Mouse (Mus musculus) myocyte (in vitro differentiated cells): ENCODE measurements around the gene Ppara. TPM values are rescaled to one million over a fixed set of nuclear protein-coding genes. Genes with fewer than 3 reads are reported as not detected.

ENCODE experiments used
- H3K27me3 ChIP-seq: one replicate; pipeline ENCODE4 v1.6.1; 2011; ENCODE audit not compliant: control insufficient read depth, insufficient read depth, insufficient read length
- H3K36me3 ChIP-seq: one replicate; pipeline ENCODE4 v1.6.1; 2011; ENCODE audit not compliant: control insufficient read depth, insufficient read depth
- H3K4me2 ChIP-seq: one replicate; pipeline ENCODE4 v1.6.1; 2011; ENCODE audit warnings: low read depth, control low read depth
- H3K4me3 ChIP-seq: one replicate; pipeline ENCODE4 v1.5.1; 2011; ENCODE audit warnings: mild to moderate bottlenecking, control low read depth, moderate library complexity
- H3K79me2 ChIP-seq: one replicate; pipeline ENCODE4 v1.6.1; 2011; ENCODE audit not compliant: control insufficient read depth, insufficient read depth
- H3ac ChIP-seq: one replicate; pipeline ENCODE4 v1.6.1; 2011; ENCODE audit not compliant: control insufficient read depth, insufficient read length
- CEBPB ChIP-seq: IDR thresholded peaks from 2 replicates; pipeline ENCODE4 v1.6.1; 2011; ENCODE audit warnings: mild to moderate bottlenecking, moderate library complexity; ENCODE audit not compliant: poor library complexity, insufficient read depth, severe bottlenecking
- E2F4 ChIP-seq: IDR thresholded peaks from one replicate; pipeline ENCODE4 v1.6.1; 2011; ENCODE audit warnings: mild to moderate bottlenecking, control low read depth, moderate library complexity; ENCODE audit not compliant: insufficient read depth
- MAX ChIP-seq: IDR thresholded peaks from one replicate; pipeline ENCODE4 v1.6.1; 2011; ENCODE audit warnings: low read depth, mild to moderate bottlenecking, control low read depth
- MYOD1 ChIP-seq, 3 experiments: IDR thresholded peaks; one replicate each; pipeline ENCODE4 v1.6.1; 2011; ENCODE audit warnings: control low read depth in 2 of 3, low read depth in 2 of 3, mild to moderate bottlenecking in 2 of 3, moderate library complexity in 1 of 3; ENCODE audit not compliant: insufficient read length in 2 of 3, control insufficient read depth in 1 of 3
- MYOG ChIP-seq, 3 experiments: IDR thresholded peaks; one replicate each; pipeline ENCODE4 v1.6.1; 2011; ENCODE audit warnings: control low read depth in 2 of 3, low read depth in 2 of 3, mild to moderate bottlenecking in 2 of 3; ENCODE audit not compliant: insufficient read length in 2 of 3, control insufficient read depth in 1 of 3, insufficient read depth in 1 of 3
- POLR2A ChIP-seq: IDR thresholded peaks from one replicate; pipeline ENCODE4 v1.6.1; 2011; ENCODE audit warnings: low read depth, mild to moderate bottlenecking, control low read depth, moderate library complexity; ENCODE audit not compliant: insufficient read length
- POLR2AphosphoS2 ChIP-seq: IDR thresholded peaks from one replicate; pipeline ENCODE4 v1.6.1; 2011; ENCODE audit warnings: low read depth, control low read depth; ENCODE audit not compliant: insufficient read length
- REST ChIP-seq: IDR thresholded peaks from one replicate; pipeline ENCODE4 v1.6.1; 2011; ENCODE audit warnings: mild to moderate bottlenecking, control low read depth, moderate library complexity; ENCODE audit not compliant: insufficient read depth, insufficient read length
- SRF ChIP-seq: IDR thresholded peaks from one replicate; pipeline ENCODE4 v1.6.1; 2011; ENCODE audit warnings: low read depth; ENCODE audit not compliant: control insufficient read depth, insufficient read length
- TCF12 ChIP-seq: IDR thresholded peaks from one replicate; pipeline ENCODE4 v1.6.1; 2011; ENCODE audit warnings: mild to moderate bottlenecking, control low read depth; ENCODE audit not compliant: poor library complexity, insufficient read depth, severe bottlenecking
- TCF3 ChIP-seq: IDR thresholded peaks from one replicate; pipeline ENCODE4 v1.6.1; 2011; ENCODE audit warnings: low read depth, control low read depth; ENCODE audit not compliant: insufficient read length
- USF1 ChIP-seq: IDR thresholded peaks from one replicate; pipeline ENCODE4 v1.6.1; 2011; ENCODE audit warnings: low read depth, mild to moderate bottlenecking, control low read depth, moderate library complexity
- polyA plus RNA-seq: library from polyadenylated mRNA; unstranded; fragments of >200 nt; fragmentation: generic; extraction: Trizol; gene quantifications from one replicate; pipeline ENCODE4 v1.2.1, GENCODE M21; 2012; ENCODE audit warnings: missing spikeins

The Ppara gene
- polyA plus RNA-seq, 1 experiment, result 0.12 TPM

GRCm38 (mm10) chr15:85783146-85783545, 48.4 kb downstream of the Ppara start:
- no peak overlapping the region for H3ac ChIP-seq
- no peak overlapping the region for H3K4me2 ChIP-seq
- no peaks in the 10 kb centered on the region for H3K79me2 ChIP-seq
- peaks cover 25% of the 10 kb centered on the region for H3K27me3 ChIP-seq
- no peak for TF ChIP-seq TCF3
- no peak for TF ChIP-seq USF1
- no peak for TF ChIP-seq MYOD1 (IDR thresholded peaks at IDR 0.05; ENCODE audit: control insufficient read depth in 1 of 3, insufficient read length in 2 of 3, low read depth in 2 of 3)
- no peak for TF ChIP-seq CEBPB
- no peak for TF ChIP-seq MYOG (IDR thresholded peaks at IDR 0.05; ENCODE audit: control insufficient read depth in 1 of 3, insufficient read depth in 1 of 3, insufficient read length in 2 of 3, low read depth in 2 of 3)
- no peak for TF ChIP-seq SRF
- no peak for TF ChIP-seq TCF12
- TF ChIP-seq E2F4, result no peak
- no peak for TF ChIP-seq MAX
- TF ChIP-seq POLR2AphosphoS2, result no peak
- no peak for TF ChIP-seq POLR2A
- no peak for TF ChIP-seq REST
- H3K36me3 ChIP-seq, result no peaks in the 10 kb centered on the region
- no peak overlapping the region for H3K4me3 ChIP-seq

GRCm38 (mm10) chr15:85784341-85784740, 49.6 kb downstream of the Ppara start:
- H3K27me3 ChIP-seq, result peaks cover 34% of the 10 kb centered on the region
- TF ChIP-seq TCF12, result no peak
- no peak for TF ChIP-seq MAX
- no peak for TF ChIP-seq MYOD1 (IDR thresholded peaks at IDR 0.05; ENCODE audit: control insufficient read depth in 1 of 3, insufficient read length in 2 of 3, low read depth in 2 of 3)
- TF ChIP-seq POLR2A, result no peak
- TF ChIP-seq TCF3, result no peak
- TF ChIP-seq MYOG (IDR thresholded peaks at IDR 0.05; ENCODE audit: control insufficient read depth in 1 of 3, insufficient read depth in 1 of 3, insufficient read length in 2 of 3, low read depth in 2 of 3), result no peak
- no peak for TF ChIP-seq POLR2AphosphoS2
- H3K36me3 ChIP-seq, result no peaks in the 10 kb centered on the region
- no peak overlapping the region for H3K4me3 ChIP-seq
- no peaks in the 10 kb centered on the region for H3K79me2 ChIP-seq
- no peak overlapping the region for H3K4me2 ChIP-seq
- H3ac ChIP-seq, result no peak overlapping the region

GRCm38 (mm10) chr15:85786711-85787110, 51.9 kb downstream of the Ppara start:
- TF ChIP-seq MYOG (IDR thresholded peaks at IDR 0.05; ENCODE audit: control insufficient read depth in 1 of 3, insufficient read depth in 1 of 3, insufficient read length in 2 of 3, low read depth in 2 of 3) (no peak), POLR2AphosphoS2 (no peak), TCF12 (no peak), POLR2A (no peak), USF1 (no peak), E2F4 (no peak)
- no peaks in the 10 kb centered on the region for H3K36me3 ChIP-seq
- no peak overlapping the region for H3K4me3 ChIP-seq
- H3K4me2 ChIP-seq, result no peak overlapping the region
- no peak overlapping the region for H3ac ChIP-seq
- H3K79me2 ChIP-seq, result no peaks in the 10 kb centered on the region
- H3K27me3 ChIP-seq, result peaks cover 51% of the 10 kb centered on the region

- Histone ChIP-seq H3K36me3 (no peaks in the 10 kb centered on the region), H3K27me3 (peaks cover 52% of the 10 kb centered on the region), H3K4me2 (no peak overlapping the region), H3ac (no peak overlapping the region), H3K4me3 (no peak overlapping the region), H3K79me2 (no peaks in the 10 kb centered on the region)
- TF ChIP-seq CEBPB (no peak), E2F4 (no peak), USF1 (no peak), SRF (no peak)
These were observed 52.7 kb downstream of the Ppara start for GRCm38 (mm10) chr15:85787482-85787881.

GRCm38 (mm10) chr15:85788051-85788450, 53.3 kb downstream of the Ppara start:
- Histone ChIP-seq H3ac (no peak overlapping the region), H3K36me3 (no peaks in the 10 kb centered on the region), H3K4me2 (no peak overlapping the region), H3K4me3 (no peak overlapping the region), H3K79me2 (no peaks in the 10 kb centered on the region), H3K27me3 (peaks cover 55% of the 10 kb centered on the region)
- TF ChIP-seq E2F4 (no peak), POLR2A (no peak), REST (no peak), SRF (no peak), MYOG (IDR thresholded peaks at IDR 0.05; ENCODE audit: control insufficient read depth in 1 of 3, insufficient read depth in 1 of 3, insufficient read length in 2 of 3, low read depth in 2 of 3) (no peak), MAX (no peak), CEBPB (no peak), TCF3 (no peak), TCF12 (no peak), MYOD1 (IDR thresholded peaks at IDR 0.05; ENCODE audit: control insufficient read depth in 1 of 3, insufficient read length in 2 of 3, low read depth in 2 of 3) (no peak), USF1 (no peak), POLR2AphosphoS2 (no peak)
